Mouse (Mus musculus) cerebellum, postnatal 36 days (tissue): ENCODE results near the gene Mtpn.
A peak's percentile ranks its signal among the peaks of the same experiment; 100 is the strongest.

Experiments used
- DNase-seq, 2 experiments: peaks; one replicate each; pipeline ENCODE4 v3.0.0; 2021 to 2022; ENCODE audit warnings: mixed read lengths in 2 of 2

Gene Mtpn

DNA sequence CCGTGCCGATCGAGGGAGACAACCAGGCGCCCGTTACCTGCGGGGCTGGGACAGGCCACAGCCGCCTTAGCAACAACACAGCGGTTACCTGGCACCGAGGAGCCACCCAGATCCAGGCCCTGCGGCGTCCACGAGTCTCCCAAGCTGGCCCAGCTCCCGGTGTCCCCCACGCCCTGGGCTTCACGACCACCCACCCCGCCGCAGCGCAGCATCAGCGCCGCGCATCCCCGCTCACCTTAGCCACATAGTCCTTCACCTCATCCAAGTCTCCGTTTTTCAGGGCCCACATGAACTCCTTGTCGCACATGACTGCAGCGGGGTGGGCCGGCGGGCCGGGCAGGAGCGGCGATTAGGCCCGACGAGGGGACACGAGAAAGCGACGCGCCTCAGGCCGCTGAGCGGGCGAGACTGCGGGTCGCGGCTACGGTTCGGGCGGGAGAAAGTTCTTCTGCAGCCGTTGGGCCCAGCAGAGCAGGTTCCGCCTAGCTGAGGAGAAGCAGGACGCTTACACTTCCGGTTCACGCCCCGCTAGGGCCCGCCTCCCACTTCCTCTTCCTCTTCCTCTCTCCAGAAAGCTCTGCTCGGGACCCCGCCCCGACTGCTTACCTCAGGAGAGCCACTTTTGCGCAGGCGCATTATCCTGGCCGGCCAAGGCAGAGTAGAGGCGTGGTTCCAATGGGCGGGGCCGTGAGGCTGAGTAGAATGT lies at the start of gene Mtpn:
Gene Mtpn (minus strand): TSS at position 585 of the 706 bp plus-strand sequence.
- DNase-seq = peak; percentile 97 to 98

- no peak for DNase-seq
Observed at GRCm38 (mm10) chr6:35568731-35569130, 29.0 kb upstream of the Mtpn start.

- peak in 1 of 2 experiments; percentile 9 for DNase-seq
Observed at GRCm38 (mm10) chr6:35567755-35568154, 28.1 kb upstream of the Mtpn start.

GRCm38 (mm10) chr6:35559950-35560349 lies 20.3 kb upstream of the Mtpn start:
- no peak for DNase-seq

GRCm38 (mm10) chr6:35544352-35544751 lies 4.7 kb upstream of the Mtpn start:
- no peak for DNase-seq

GRCm38 (mm10) chr6:35542656-35543400 lies 3.1 kb upstream of the Mtpn start:
- no peak for DNase-seq

GRCm38 (mm10) chr6:35540377-35540776 lies 689 bp upstream of the Mtpn start:
- DNase-seq = no peak

- DNase-seq = no peak
Observed at GRCm38 (mm10) chr6:35538757-35539303, 858 bp downstream of the Mtpn start.

DNA sequence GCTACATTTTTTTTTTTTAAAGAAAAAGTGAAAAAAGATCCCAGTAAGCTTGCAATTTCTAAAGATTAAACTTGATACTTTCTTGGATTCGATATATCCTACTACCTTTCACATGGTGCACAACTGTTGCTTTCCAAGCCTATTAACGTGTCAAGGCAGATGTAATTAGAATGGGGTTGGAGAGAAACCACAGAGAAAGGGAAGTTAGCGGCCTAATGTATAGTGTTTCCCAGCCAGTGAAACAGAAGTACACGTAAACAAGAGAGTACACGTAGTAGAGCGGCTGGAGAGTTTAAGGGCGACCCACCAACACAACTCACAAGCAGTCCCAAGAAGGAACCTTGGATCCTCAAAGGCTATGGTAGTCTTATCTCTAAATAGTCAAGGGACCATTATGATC lies 3.7 kb downstream of the Mtpn start:
- no peak for DNase-seq

GRCm38 (mm10) chr6:35513362-35513761 lies 26.3 kb downstream of the Mtpn start:
- DNase-seq = no peak

- DNase-seq = no peak
Observed at GRCm38 (mm10) chr6:35504781-35505180, 34.9 kb downstream of the Mtpn start.

DNA sequence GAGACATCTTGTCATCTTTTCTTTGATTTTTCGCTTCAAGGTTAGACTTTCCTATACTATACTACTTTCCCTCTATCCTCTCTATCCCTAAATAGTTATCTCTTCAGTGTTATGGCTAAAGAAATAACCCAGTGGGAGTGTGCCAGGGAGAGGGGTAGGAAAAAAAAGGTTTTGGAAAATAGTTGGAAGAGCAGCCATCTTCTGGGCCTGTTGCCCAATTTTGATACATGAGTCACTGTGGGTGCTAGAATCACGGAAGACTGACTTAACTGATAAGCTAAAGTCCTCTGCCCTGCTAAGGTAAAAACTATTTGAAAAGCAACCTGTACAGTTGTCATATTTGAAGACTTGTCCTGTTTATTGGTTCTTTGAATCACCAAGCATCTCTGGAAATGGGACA lies 36.8 kb downstream of the Mtpn start:
- DNase-seq = no peak

DNA sequence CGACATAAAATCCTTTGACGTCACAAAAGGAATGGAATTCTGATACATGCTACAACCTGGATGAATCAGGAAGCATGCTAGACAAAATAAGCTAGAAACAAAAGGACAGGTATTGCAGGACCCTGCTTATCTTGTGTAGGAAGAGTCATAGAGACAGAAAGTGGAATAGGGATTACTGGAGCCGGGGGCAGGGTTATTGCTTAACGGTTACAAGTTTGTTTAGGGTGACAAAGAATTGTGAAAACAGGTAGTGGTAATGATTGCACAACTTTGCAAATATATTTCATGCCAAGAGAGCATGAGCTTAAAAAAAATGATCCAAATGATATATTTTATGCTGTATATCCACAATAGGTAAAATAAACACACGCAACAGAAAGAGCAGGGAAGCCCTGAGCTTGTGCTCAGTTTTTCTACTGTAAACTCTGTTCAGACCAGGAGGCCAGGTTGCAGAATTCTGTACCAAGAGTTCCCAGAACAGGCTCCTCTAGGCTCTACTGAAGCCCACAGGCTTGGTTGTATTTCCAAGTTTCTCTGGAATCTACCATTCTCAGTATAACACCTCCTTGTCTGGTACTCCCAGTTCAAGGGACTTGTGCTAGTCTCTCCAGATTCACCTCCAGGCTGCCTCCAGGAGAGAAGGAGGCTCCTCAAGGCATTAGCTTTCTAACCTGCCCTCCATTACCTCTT lies 39.6 kb downstream of the Mtpn start:
- no peak for DNase-seq

- no peak for DNase-seq
Observed at GRCm38 (mm10) chr6:35497406-35497805, 42.3 kb downstream of the Mtpn start.

- DNase-seq = no peak
Observed at GRCm38 (mm10) chr6:35493851-35494250, 45.8 kb downstream of the Mtpn start.

DNA sequence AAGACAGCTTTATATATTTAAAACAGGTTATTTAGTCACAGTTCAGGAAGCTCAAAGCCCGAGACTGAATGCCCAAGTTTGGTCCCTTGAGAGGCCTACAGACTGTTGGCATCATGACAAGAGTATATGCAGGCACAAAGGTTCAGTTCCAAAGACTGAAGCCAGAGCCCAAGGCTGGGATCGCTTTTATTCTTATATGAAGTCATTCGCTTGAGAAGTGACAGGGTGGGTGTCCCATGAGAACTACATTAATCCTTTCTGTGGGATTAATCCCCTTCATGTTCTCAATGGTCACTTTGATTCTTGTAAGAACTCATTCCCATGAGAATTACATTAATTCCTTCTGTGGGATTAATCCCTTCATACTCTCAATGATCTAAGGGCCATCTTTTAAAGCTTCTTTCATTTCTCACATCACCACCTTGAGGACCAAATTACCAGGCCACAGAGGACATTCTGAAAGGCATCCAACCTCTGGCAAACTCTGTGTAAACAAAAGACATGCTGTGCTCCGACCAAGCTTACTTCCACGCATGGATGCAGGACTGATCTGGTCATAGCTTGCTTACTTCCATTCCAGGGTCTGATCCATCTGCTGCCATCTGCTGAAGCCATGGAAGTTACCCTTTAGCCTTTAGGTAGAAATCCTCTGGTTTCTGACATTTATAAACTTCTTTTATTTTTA lies 59.9 kb downstream of the Mtpn start:
- DNase-seq = no peak

GRCm38 (mm10) chr6:35476830-35477229 lies 62.9 kb downstream of the Mtpn start:
- no peak for DNase-seq

DNA sequence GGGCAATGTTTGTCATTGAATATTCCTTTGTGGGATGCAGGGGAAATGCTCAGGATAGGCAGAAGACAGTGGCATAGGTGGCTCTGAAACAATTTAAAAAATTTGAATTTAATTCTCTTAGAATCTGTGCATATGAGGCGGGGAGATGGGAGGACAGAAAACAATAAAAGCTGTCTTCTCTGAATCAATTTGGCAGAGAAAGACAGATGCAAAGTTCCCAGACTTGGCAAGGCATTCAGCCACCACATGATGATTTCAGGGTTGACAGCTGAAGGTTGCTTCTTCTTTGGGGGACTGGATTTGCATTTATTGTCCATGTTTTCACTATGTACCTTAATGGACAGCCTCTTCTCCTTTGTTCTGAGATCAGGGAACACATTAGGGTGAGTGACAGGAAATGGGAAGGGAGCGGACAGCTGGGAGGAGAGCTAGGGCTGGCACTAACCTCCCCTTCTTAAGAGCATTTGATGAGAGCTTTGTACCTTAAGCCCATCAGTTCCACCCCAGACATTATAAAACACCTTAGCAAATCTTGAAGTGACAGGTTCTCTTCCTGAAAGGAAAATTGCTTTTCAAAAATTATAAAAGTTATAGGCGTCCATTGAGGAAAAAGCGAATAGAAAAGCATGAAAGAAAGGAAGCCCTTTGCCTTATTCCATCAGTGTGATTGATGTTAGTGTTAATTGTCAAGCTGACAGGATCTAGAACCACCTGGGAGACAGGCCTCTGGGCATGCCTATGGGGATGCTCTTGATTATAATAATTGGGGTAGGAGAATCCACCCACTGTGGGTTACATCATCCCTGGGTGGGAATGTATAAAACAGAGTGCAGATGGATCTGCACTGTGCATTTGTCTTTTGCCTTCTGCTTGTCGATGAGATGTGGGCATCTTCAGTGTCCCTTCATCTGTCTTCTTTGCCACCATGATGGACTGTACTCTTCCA lies 76.0 kb downstream of the Mtpn start:
- no peak for DNase-seq

- DNase-seq = no peak
Observed at GRCm38 (mm10) chr6:35462484-35462883, 77.2 kb downstream of the Mtpn start.
